Mouse (Mus musculus) C2C12 (cell line): ENCODE results near the gene Chid1. TPM values are rescaled to one million over a fixed set of nuclear protein-coding genes. Genes with fewer than 3 reads are reported as not detected.
A peak's percentile ranks its signal among the peaks of the same experiment; 100 is the strongest.

Experiments
- H3K27me3 ChIP-seq: one replicate; pipeline ENCODE4 v1.6.1; 2011; ENCODE audit not compliant: control insufficient read depth, insufficient read depth, insufficient read length
- H3K36me3 ChIP-seq: one replicate; pipeline ENCODE4 v1.6.1; 2011; ENCODE audit not compliant: control insufficient read depth, insufficient read depth
- H3K4me3 ChIP-seq: one replicate; pipeline ENCODE4 v1.5.1; 2011; ENCODE audit warnings: mild to moderate bottlenecking, control low read depth; ENCODE audit not compliant: poor library complexity, insufficient read depth, severe bottlenecking
- H3K79me2 ChIP-seq: one replicate; pipeline ENCODE4 v1.6.1; 2011; ENCODE audit not compliant: control insufficient read depth, insufficient read depth
- H3K79me3 ChIP-seq: one replicate; pipeline ENCODE4 v1.6.1; 2011; ENCODE audit warnings: low read depth, control low read depth
- H3ac ChIP-seq: one replicate; pipeline ENCODE3; 2011; ENCODE audit warnings: low read depth; ENCODE audit not compliant: control insufficient read depth, insufficient read length
- CEBPB ChIP-seq: IDR thresholded peaks from one replicate; pipeline ENCODE4 v1.6.1; 2011; ENCODE audit warnings: low read depth, mild to moderate bottlenecking, control low read depth, moderate library complexity
- CTCF ChIP-seq: IDR thresholded peaks from one replicate; pipeline ENCODE4 v1.5.1; 2011; ENCODE audit not compliant: control insufficient read depth, insufficient read depth, insufficient read length
- FOSL1 ChIP-seq: IDR thresholded peaks from one replicate; pipeline ENCODE4 v1.8.0; 2011; ENCODE audit warnings: mild to moderate bottlenecking, low read length; ENCODE audit not compliant: poor library complexity, insufficient read depth, severe bottlenecking
- MAX ChIP-seq: IDR thresholded peaks from one replicate; pipeline ENCODE4 v1.6.1; 2011; ENCODE audit warnings: mild to moderate bottlenecking, control low read depth
- MYOD1 ChIP-seq: IDR thresholded peaks from one replicate; pipeline ENCODE4 v1.6.1; 2011; ENCODE audit warnings: low read depth; ENCODE audit not compliant: control insufficient read depth, insufficient read length
- MYOG ChIP-seq: IDR thresholded peaks from one replicate; pipeline ENCODE4 v1.6.1; 2011; ENCODE audit not compliant: control insufficient read depth, insufficient read length; ENCODE audit errors: extremely low read depth
- USF1 ChIP-seq: IDR thresholded peaks from one replicate; pipeline ENCODE4 v1.6.1; 2011; ENCODE audit warnings: low read depth, mild to moderate bottlenecking, control low read depth, moderate library complexity
- long read RNA-seq, 2 experiments: library from polyadenylated mRNA; unstranded; transcript quantifications; one replicate each; pipeline ENCODE4 v2.0.0; 2019 to 2020
- polyA plus RNA-seq: library from polyadenylated mRNA; unstranded; fragments of >200 nt; fragmentation: generic; extraction: Trizol; gene quantifications from one replicate; pipeline ENCODE4 v1.2.1, GENCODE M21; 2012; ENCODE audit warnings: missing spikeins

Chid1 gene
- 27.4 TPM for polyA plus RNA-seq
- long read RNA-seq, experiment 1, full-length matches to known transcripts = 20 of 28 reads
- long read RNA-seq, experiment 1, partial matches to known transcripts = 2 of 28 reads
- long read RNA-seq, experiment 1, other reads (novel, unspliced or antisense) = 6 of 28 reads
- long read RNA-seq, experiment 2, full-length matches to known transcripts = 97 of 117 reads
- long read RNA-seq, experiment 2, partial matches to known transcripts = 8 of 117 reads
- long read RNA-seq, experiment 2, other reads (novel, unspliced or antisense) = 12 of 117 reads

DNA sequence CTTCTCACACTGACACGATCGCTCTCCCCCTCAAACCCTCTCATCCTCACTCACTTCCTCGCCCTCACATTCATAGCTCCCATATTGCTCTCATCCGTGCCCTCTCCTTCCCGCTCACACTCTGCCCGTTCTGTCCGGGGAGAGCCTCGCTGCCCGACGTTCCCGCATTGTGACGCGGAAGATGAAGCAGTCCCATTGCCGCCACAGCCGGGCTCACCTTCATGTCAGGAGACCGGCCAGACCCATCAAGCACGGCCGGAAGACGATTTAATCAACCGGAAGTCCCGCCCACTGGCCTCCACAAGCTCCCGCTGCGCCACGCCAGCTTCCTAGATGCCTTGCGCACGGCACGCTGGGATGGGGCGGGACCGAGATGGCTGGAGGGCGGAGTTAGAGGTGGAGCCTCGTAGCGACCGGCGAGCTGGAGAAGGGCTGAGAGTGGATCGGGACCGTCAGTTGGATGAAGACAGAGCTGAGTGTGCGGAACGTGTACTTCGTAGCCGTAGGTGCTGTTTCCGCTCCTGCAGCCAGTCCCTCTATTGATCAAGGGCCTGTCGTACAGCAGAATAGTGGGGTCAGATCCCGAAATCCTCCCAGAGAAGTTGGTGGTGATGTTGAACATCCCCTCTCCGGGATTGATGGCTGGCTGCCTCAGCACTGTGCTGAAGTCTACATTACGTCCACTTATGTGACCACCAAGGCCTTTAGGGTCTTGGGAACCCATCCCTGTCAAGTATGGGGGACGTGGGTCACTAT lies at the start of gene Chid1:
Chid1 (minus strand) TSS at position 302 of the 756 bp plus-strand sequence.
- no peaks in the 10 kb centered on the region for H3K36me3 ChIP-seq
- peak within 1 kb of the TSS; percentile 72 for H3ac ChIP-seq
- H3K79me3 ChIP-seq = peaks cover 10% of the 10 kb centered on the region
- H3K79me2 ChIP-seq = peaks cover 18% of the 10 kb centered on the region
- no peaks in the 10 kb centered on the region for H3K27me3 ChIP-seq
- TF ChIP-seq USF1 (no peak), MAX (peak; percentile 44)
- H3K4me3 ChIP-seq = peak within 1 kb of the TSS; percentile 44

DNA sequence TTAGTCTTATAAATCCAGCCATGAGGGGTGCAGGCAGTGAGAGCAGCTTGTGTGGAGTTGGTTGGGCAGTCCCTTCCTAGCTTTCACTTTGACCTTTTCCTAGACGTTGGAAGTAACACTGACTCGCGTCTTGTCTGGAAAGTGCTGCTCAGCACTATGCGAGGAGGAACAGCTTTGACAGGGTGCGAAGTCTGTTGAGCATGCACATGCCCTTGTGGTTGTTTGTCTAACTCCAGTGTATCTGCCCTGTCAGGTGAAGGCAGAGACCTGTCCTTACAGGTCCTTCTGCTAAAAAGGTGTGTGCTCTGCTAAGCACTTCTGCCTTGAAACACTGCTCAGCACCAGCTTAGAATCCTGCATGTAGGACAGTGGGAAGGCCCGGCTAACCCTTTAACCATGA lies 49.2 kb upstream of the Chid1 start:
- peaks cover 53% of the 10 kb centered on the region for H3K79me3 ChIP-seq
- peaks cover 24% of the 10 kb centered on the region for H3K36me3 ChIP-seq
- H3ac ChIP-seq = no peak overlapping the region
- H3K4me3 ChIP-seq = no peak overlapping the region
- peaks cover 76% of the 10 kb centered on the region for H3K79me2 ChIP-seq
- TF ChIP-seq CEBPB = no peak
- TF ChIP-seq FOSL1 = no peak
- no peak for TF ChIP-seq MYOD1
- TF ChIP-seq USF1 = no peak
- TF ChIP-seq MAX = no peak
- no peak for TF ChIP-seq CTCF
- no peak for TF ChIP-seq MYOG
- H3K27me3 ChIP-seq = no peaks in the 10 kb centered on the region

DNA sequence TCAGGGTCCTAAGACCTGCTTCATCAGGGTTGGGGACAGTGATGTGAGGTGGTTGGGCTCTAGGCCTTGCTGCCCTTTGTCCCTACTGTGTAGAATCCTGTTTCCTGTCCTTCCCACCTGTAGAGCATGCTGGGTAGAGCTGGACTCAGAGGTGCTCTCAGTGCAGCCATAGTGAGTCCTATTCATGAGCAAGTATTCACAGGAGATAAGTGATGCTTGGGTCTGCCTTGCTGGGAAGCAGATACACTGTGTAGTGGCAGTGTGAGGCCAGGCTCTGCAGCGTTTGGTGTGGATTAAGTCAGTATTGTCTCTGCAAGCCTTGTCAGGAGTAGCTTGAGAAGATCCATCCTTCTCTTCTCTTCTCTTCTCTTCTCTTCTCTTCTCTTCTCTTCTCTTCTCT lies 46.2 kb upstream of the Chid1 start:
- peaks cover 85% of the 10 kb centered on the region for H3K79me2 ChIP-seq
- TF ChIP-seq MYOG (no peak), FOSL1 (no peak)

GRCm38 (mm10) chr7:141585288-141585687 lies 45.6 kb upstream of the Chid1 start:
- peaks cover under 1% of the 10 kb centered on the region for H3K36me3 ChIP-seq
- peaks cover 91% of the 10 kb centered on the region for H3K79me2 ChIP-seq
- H3ac ChIP-seq = no peak overlapping the region
- TF ChIP-seq USF1 (no peak), CTCF (no peak), MYOG (no peak), MAX (no peak), MYOD1 (no peak), CEBPB (no peak), FOSL1 (no peak)
- no peak overlapping the region for H3K4me3 ChIP-seq
- H3K79me3 ChIP-seq = peaks cover 77% of the 10 kb centered on the region
- H3K27me3 ChIP-seq = no peaks in the 10 kb centered on the region

More for the DNA sequence above, 46.2 kb upstream of the Chid1 start:
- peaks cover 72% of the 10 kb centered on the region for H3K79me3 ChIP-seq
- no peak overlapping the region for H3ac ChIP-seq
- no peak overlapping the region for H3K4me3 ChIP-seq
- H3K36me3 ChIP-seq = peaks cover 6% of the 10 kb centered on the region
- no peaks in the 10 kb centered on the region for H3K27me3 ChIP-seq

DNA sequence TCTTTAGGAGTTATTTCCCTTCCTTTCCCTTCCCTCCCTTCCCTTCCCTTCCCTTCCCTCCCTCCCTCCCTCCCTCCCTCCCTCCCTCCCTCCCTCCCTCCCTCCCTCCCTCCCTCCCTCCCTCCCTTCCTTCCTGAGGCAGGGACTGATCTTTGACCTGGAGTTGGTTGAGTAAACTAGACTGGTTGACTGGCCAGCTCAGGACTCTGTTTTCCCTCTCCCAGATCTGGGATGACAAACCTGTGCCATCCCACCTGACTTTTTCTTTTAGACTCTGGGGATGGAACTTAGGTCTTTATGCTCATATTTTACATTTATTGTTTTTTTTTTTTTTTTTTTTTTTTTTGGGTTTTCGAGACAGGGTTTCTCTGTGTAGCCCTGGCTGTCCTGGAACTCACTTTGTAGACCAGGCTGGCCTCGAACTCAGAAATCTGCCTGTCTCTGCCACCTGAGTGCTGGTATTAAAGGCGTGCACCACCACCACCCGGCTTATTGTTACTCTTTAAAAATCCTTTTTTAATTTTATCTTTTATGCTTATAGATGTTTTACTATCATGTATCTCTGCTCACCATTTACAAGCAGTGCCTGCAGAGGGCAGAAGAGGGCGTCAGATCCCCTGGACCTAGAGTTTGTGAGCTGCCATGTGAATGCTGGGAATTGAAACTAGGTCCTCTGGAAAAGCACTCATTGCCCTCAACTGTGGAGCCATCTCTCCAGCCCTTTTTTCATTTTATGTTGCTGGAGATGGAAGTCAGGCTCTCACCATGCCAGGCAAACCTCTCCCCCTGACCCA lies 44.6 kb upstream of the Chid1 start:
- Histone ChIP-seq H3ac (no peak overlapping the region), H3K36me3 (no peaks in the 10 kb centered on the region), H3K27me3 (no peaks in the 10 kb centered on the region), H3K79me2 (peaks cover 100% of the 10 kb centered on the region), H3K4me3 (no peak overlapping the region), H3K79me3 (peaks cover 84% of the 10 kb centered on the region)
- TF ChIP-seq USF1 (no peak), FOSL1 (no peak), MYOG (no peak), CEBPB (no peak), MYOD1 (no peak), CTCF (no peak), MAX (no peak)
